Mouse (Mus musculus) small intestine, adult 2 months (tissue): ENCODE measurements around the gene 9230112D13Rik. TPM values are rescaled to one million over a fixed set of nuclear protein-coding genes. Genes with fewer than 3 reads are reported as not detected.

Experiments used
- H3K27ac ChIP-seq: fragments of 200-500 bp; 2 replicates; pipeline ENCODE4 v1.5.1; 2012; ENCODE audit warnings: low read depth, low read length, control low read depth, inconsistent platforms; ENCODE audit not compliant: insufficient read depth
- H3K27me3 ChIP-seq: fragments of 200-500 bp; 2 replicates; pipeline ENCODE4 v1.6.1; 2012; ENCODE audit warnings: mild to moderate bottlenecking, moderate library complexity, low read length, inconsistent platforms; ENCODE audit not compliant: control insufficient read depth, insufficient read depth
- H3K36me3 ChIP-seq: fragments of 200-500 bp; 2 replicates; pipeline ENCODE4 v1.6.1; 2012; ENCODE audit warnings: mild to moderate bottlenecking, low read length, control low read depth, inconsistent platforms; ENCODE audit not compliant: control insufficient read depth, insufficient read depth
- H3K4me1 ChIP-seq: fragments of 200-500 bp; 2 replicates; pipeline ENCODE4 v1.6.1; 2012; ENCODE audit warnings: low read length, inconsistent platforms, mixed read lengths; ENCODE audit not compliant: control insufficient read depth, insufficient read depth, insufficient read length
- H3K4me3 ChIP-seq: fragments of 200-500 bp; 2 replicates; pipeline ENCODE4 v1.5.1; 2012; ENCODE audit warnings: low read depth, mild to moderate bottlenecking, control low read depth, inconsistent platforms, low read length, moderate library complexity
- CTCF ChIP-seq: fragments of 200-500 bp; IDR thresholded peaks from 2 replicates; pipeline ENCODE4 v1.5.1; 2012; ENCODE audit warnings: low read depth, mild to moderate bottlenecking, control low read depth, inconsistent platforms, low read length, moderate library complexity, mixed read lengths; ENCODE audit not compliant: insufficient replicate concordance, insufficient read length; ENCODE audit errors: extremely low read depth
- POLR2A ChIP-seq: fragments of 200-500 bp; IDR thresholded peaks from 2 replicates; pipeline ENCODE4 v1.6.1; 2012; ENCODE audit warnings: low read depth, mild to moderate bottlenecking, control low read depth, inconsistent platforms, low read length, moderate library complexity
- WGBS: fragments of 180-500 bp; shearing (Covaris S2); methylation state at CpG from one replicate; pipeline ENCODE4 v1.1.7; 2018; 5-methylcytosine and 5-hydroxymethylcytosine counted together
- polyA plus RNA-seq: library from polyadenylated mRNA; depleted of rRNA; stranded (reverse); fragments of >200 nt; gene quantifications from 2 replicates; pipeline ENCODE4 v1.2.3, GENCODE M21; 2012

9230112D13Rik gene
- polyA plus RNA-seq, 1 experiment, result not detected

GRCm38 (mm10) chr14:34501447-34501803 is 21.2 kb downstream of the 9230112D13Rik start:
- 1% methylated on average over 16 of the region's 16 CpGs for WGBS
- Histone ChIP-seq H3K36me3 (no peaks in the 10 kb centered on the region), H3K27me3 (no peaks in the 10 kb centered on the region), H3K4me1 (peaks cover 13% of the 10 kb centered on the region), H3K27ac (peak overlapping the region; percentile 82), H3K4me3 (peak overlapping the region; percentile 95)
- TF ChIP-seq POLR2A, result no peak
- no peak for TF ChIP-seq CTCF

GRCm38 (mm10) chr14:34500309-34500708 is 22.3 kb downstream of the 9230112D13Rik start:
- Histone ChIP-seq H3K4me3 (no peak overlapping the region), H3K4me1 (peaks cover 6% of the 10 kb centered on the region), H3K36me3 (no peaks in the 10 kb centered on the region), H3K27ac (0 out of 2 replicates have a peak overlapping the region, but pooled peaks have one; percentile 4), H3K27me3 (no peaks in the 10 kb centered on the region)
- TF ChIP-seq CTCF (no peak), POLR2A (no peak)
- 8% methylated on average over 4 of the region's 4 CpGs for WGBS

- TF ChIP-seq CTCF (no peak), POLR2A (no peak)
- WGBS, result 27% methylated on average over 4 of the region's 4 CpGs
- H3K27me3 ChIP-seq, result no peaks in the 10 kb centered on the region
- no peak overlapping the region for H3K4me3 ChIP-seq
- peak overlapping the region; percentile 5; the same call in 1 of the 2 replicates for H3K27ac ChIP-seq
- no peaks in the 10 kb centered on the region for H3K36me3 ChIP-seq
- H3K4me1 ChIP-seq, result peaks cover 6% of the 10 kb centered on the region; the same call in 1 of the 2 replicates
Observed at GRCm38 (mm10) chr14:34499664-34500063, 22.9 kb downstream of the 9230112D13Rik start.

GRCm38 (mm10) chr14:34497346-34497745 is 25.3 kb downstream of the 9230112D13Rik start:
- H3K27me3 ChIP-seq, result no peaks in the 10 kb centered on the region
- TF ChIP-seq POLR2A (no peak), CTCF (no peak)
- peaks cover 5% of the 10 kb centered on the region; the same call in 1 of the 2 replicates for H3K4me1 ChIP-seq
- H3K4me3 ChIP-seq, result no peak overlapping the region
- H3K36me3 ChIP-seq, result no peaks in the 10 kb centered on the region
- WGBS, result 53% methylated on average over 3 of the region's 3 CpGs
- H3K27ac ChIP-seq, result no peak overlapping the region

- no peaks in the 10 kb centered on the region for H3K27me3 ChIP-seq
- peaks cover 17% of the 10 kb centered on the region; the same call in 1 of the 2 replicates for H3K4me1 ChIP-seq
- 75% methylated on average over 3 of the region's 3 CpGs for WGBS
- TF ChIP-seq CTCF, result no peak
- no peak for TF ChIP-seq POLR2A
- H3K27ac ChIP-seq, result no peak overlapping the region
- no peaks in the 10 kb centered on the region for H3K36me3 ChIP-seq
- no peak overlapping the region for H3K4me3 ChIP-seq
Observed at GRCm38 (mm10) chr14:34493682-34494081, 28.9 kb downstream of the 9230112D13Rik start.

GRCm38 (mm10) chr14:34492688-34493087 is 29.9 kb downstream of the 9230112D13Rik start:
- H3K4me3 ChIP-seq, result no peak overlapping the region
- TF ChIP-seq POLR2A, result no peak
- TF ChIP-seq CTCF, result no peak
- H3K27ac ChIP-seq, result no peak overlapping the region
- no peaks in the 10 kb centered on the region for H3K27me3 ChIP-seq
- no peaks in the 10 kb centered on the region for H3K36me3 ChIP-seq
- 65% methylated on average over 2 of the region's 2 CpGs for WGBS
- H3K4me1 ChIP-seq, result peaks cover 19% of the 10 kb centered on the region; the same call in 1 of the 2 replicates

GRCm38 (mm10) chr14:34490965-34491364 is 31.6 kb downstream of the 9230112D13Rik start:
- Histone ChIP-seq H3K4me1 (peaks cover 18% of the 10 kb centered on the region; the same call in 1 of the 2 replicates), H3K27me3 (no peaks in the 10 kb centered on the region), H3K36me3 (no peaks in the 10 kb centered on the region), H3K27ac (no peak overlapping the region), H3K4me3 (no peak overlapping the region)
- no peak for TF ChIP-seq CTCF
- TF ChIP-seq POLR2A, result no peak
- 19% methylated on average over 1 of the region's 1 CpGs for WGBS
